Mouse (Mus musculus): ENCODE measurements around the gene Myh9. TPM values are rescaled to one million over a fixed set of nuclear protein-coding genes. Genes with fewer than 3 reads are reported as not detected.

Myh9 gene
- total RNA-seq, 2 experiments from 2014 or later: 105 to 110 TPM

DNA sequence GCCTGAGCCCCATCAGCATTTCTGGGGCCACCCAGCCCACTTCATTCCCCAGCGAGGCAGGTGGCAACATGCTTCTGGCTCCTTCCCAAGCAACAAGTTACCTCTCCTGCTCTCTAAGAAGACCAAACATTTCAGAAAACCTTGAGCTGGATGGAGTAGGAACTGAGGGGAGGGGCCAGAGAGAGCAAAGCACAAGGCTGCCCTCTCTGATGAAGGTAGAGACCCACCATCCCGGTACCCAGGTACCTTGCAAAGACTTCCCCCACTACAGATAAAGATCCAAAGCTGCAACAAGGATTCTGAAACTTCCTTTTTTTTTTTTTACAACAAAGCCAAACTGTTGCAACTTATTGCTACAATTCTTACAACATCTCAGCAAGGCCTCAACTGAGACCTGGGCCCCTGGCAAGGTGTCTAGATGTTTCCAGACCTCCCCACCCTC lies 10.8 kb downstream of the Myh9 start:
- intact Hi-C loops (cut with DNase I): no loop called here
- DNase-seq: no peak

DNA sequence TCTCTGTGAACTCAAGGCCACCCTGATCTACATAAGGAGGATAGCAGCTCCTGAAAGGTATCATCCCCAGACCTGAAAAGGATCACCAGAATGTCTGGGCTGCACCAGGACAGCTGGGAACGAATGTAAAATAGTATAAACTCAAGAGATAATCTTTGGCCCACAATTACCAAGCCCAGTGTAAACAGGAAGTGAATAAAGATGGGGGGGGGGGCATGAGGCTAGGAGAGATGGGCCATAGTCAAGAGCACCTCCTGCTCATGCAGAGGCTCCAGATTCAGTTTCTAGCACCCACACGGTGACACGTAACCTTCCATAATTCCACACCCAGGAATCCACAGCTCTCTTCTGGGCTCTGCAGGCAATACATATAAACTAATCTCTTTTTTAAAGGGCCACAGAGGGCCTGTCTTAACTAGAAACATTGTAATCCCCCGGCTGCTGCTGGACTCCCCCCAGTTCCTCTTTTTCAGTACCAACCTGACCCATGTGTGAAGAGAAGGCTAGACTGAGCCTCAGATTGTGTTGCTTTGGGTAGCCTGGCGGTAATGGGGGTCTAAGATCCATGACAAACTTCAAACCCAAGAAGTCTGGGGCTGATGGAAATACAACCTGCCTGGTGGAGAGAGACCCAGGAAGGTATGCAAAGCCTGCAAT lies 11.4 kb downstream of the Myh9 start:
- intact Hi-C loops (cut with DNase I): no loop called here
- DNase-seq: no peak

DNA sequence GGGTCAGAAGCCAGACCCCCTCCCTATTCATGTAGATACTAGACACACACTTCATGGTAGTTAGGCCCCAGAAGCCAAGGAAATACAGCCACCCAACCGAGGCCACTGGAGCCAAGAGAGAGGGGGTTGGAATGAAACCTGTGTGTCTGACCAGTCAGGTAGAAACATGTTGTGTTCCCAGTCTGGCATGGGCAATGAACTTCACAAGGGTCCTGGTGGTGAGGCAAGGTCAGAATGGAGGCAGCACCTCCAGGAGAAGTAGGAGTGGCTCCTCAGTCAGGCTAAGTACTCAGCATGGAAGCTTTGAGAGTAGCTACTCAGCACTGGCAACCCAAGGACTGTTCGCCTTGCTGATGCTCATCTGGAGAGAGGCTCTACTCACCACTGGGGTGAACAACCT lies 12.4 kb downstream of the Myh9 start:
- intact Hi-C loops (cut with DNase I): no loop called here
- DNase-seq: no peak

DNA sequence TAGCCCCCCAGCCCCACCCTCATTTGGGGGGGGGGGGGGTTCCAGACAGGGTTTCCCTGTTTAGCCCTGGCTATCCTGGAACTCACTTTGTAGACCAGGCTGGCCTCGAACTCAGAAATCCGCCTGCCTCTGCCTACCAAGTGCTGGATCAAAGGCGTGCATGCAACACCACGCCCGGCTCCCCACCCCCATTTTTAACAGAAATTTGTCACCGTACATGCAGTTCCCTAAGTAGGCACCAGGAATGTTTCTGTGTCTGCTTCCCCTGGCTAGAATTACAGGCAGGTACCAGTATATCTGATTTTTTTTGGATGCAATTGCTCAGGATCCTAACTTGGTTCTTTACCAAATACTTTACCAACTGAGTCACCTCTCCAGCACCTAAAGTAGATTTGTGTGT lies 13.1 kb downstream of the Myh9 start:
- no peak for DNase-seq
- intact Hi-C loops (cut with DNase I): no loop called here

DNA sequence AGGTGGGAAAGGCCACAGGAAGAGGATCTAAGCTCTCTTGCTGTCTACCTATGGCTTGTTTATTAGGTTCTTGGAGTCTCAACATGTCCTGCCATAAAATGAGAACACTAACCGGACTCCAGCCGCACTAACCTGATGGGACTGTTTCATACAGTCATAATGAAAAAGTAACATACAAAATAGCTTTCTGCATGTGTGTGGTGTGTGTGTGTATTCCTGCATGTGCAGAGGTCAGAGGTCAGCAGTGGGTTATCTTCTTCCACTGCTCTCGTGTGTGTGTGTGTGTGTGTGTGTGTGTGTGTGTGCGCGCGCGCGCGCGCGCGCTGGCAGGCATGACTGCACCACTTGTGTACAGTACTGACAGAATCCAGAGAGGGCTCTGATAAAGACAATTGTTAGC lies 13.7 kb downstream of the Myh9 start:
- intact Hi-C loops (cut with DNase I): no loop called here
- DNase-seq: no peak

DNA sequence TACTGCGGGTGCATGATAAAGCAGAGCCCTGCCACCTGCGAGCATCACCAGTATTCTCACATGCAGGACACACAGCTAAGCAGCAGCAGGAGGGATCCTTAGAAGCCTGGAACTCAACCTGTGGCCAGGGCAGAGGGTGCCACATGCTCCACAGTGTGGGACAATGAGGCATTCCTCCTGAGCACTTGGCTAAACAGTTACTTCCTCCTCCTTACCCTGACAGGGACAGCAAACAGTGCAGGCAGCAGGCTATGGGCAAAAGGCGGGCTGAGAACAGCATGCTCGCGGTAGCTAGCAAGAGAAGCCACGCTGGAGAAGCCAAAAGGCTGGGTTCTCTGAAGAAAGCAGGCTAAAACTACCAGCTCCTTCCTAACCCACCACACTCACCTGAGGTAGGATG lies 14.2 kb downstream of the Myh9 start:
- intact Hi-C loops (cut with DNase I): no loop called here
- no peak for DNase-seq

GRCm38 (mm10) chr15:77827379-77827778 lies 14.6 kb downstream of the Myh9 start:
- DNase-seq: no peak
- intact Hi-C loops (cut with DNase I): no loop called here

DNA sequence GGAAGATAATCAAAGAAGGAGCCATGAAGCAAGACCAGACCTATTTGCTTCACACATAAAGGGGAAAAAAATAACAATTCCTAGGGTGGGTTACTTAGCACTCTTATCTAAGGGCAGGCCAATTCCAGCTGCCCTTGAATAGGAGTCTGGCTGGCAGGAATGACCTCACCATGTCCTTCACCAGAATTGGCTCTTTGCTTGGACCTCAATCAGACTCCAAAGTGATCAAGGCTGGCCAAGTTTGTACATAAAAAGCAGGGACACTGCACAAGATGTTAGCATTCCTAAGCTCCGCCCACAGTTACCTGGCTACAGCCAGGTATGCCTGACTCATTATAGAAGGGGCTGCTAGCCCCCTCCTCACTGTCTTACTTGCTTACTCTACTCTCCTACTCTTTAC lies 16.6 kb downstream of the Myh9 start:
- intact Hi-C loops (cut with DNase I): no loop called here

GRCm38 (mm10) chr15:77824321-77824720 lies 17.7 kb downstream of the Myh9 start:
- intact Hi-C loops (cut with DNase I): no loop called here
- DNase-seq: no peak

More for the DNA sequence above, 16.6 kb downstream of the Myh9 start:
- no peak for DNase-seq

- no peak for DNase-seq
- intact Hi-C loops (cut with DNase I): no loop called here
Measured at GRCm38 (mm10) chr15:77823634-77824033, 18.3 kb downstream of the Myh9 start.

DNA sequence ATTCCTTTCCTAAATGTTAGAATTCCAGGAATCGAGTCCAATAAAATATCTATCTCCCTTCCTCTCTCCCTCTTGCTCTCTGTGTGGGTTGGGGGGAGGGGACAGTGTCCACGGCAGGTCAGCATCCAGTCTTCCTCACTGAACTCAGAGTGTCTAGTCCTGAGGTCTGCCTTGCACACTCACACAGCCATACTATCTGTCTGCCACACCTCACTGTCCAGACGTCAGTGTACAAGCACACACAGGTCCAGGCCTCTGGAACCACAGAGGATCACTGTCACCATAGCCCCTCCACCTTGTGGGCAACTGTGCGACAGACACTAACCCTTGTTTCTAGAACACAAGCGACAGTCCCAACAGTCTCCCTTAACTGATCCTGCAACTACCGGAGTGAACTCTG lies 18.8 kb downstream of the Myh9 start:
- DNase-seq: no peak
- intact Hi-C loops (cut with DNase I): no loop called here

DNA sequence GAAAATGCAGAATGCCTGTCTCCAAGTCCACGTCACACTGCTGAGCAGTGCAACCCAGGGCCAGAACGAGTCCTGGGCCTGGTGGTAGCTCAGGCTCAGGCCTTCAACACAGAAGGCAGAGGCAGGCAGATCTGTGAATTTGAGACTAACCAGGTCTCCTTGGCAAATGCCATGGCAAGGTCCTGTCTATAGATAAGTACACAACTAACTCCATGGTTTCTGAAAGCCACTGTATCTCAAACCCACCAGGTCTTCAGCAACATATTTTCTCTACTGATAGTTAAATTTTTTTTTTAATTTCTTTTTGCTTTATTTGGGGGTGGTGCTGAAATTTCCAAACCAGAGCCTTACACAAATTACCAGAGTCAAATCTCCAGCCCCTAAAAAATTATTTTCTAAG lies 19.3 kb downstream of the Myh9 start:
- intact Hi-C loops (cut with DNase I): no loop called here
- DNase-seq: no peak

GRCm38 (mm10) chr15:77822057-77822466 lies 19.9 kb downstream of the Myh9 start:
- no peak for DNase-seq
- intact Hi-C loops (cut with DNase I): no loop called here

- no peak for DNase-seq
- intact Hi-C loops (cut with DNase I): loop anchor here (2.0 kb wide), 1 partner anchor 15 kb away; no protein-coding TSS in a partner anchor
Measured at GRCm38 (mm10) chr15:77821424-77821823, 20.6 kb downstream of the Myh9 start.

- intact Hi-C loops (cut with DNase I): loop anchor here (2.0 kb wide), 1 partner anchor 16 kb away; no protein-coding TSS in a partner anchor
- DNase-seq: no peak
Measured at GRCm38 (mm10) chr15:77820480-77821163, 21.4 kb downstream of the Myh9 start.

- intact Hi-C loops (cut with DNase I): loop anchor here (2.0 kb wide), 2 partner anchors 17 to 19 kb away; no protein-coding TSS in a partner anchor
- peak; percentile 76 to 81 for DNase-seq
Measured at GRCm38 (mm10) chr15:77819894-77820387, 22.0 kb downstream of the Myh9 start.

GRCm38 (mm10) chr15:77818556-77819158 lies 23.3 kb downstream of the Myh9 start:
- no peak for DNase-seq
- intact Hi-C loops (cut with DNase I): loop anchor here (2.0 kb wide), 1 partner anchor 18 kb away; no protein-coding TSS in a partner anchor

DNA sequence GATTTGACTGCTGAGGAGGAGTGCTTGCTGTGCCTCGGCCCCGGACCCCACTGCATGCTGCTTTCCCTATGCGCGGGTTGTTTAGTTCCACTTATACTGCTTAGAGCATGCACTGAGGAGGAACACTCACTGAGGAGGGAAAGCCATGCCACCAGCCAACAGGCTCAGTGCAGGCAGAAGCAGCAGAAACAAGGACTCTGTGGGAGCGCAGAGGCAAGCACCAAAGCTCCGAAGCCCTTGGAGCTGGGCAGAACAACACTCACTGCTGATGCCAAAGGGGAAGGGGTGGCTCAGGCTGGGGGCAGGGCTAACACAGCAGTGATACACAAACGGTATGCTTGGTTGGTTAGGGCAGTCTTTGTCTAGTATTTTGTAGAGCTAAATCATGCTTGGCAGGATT lies 24.6 kb downstream of the Myh9 start:
- DNase-seq: no peak
- intact Hi-C loops (cut with DNase I): no loop called here

GRCm38 (mm10) chr15:77816601-77816950 lies 25.4 kb downstream of the Myh9 start:
- intact Hi-C loops (cut with DNase I): no loop called here
- DNase-seq: no peak

GRCm38 (mm10) chr15:77815867-77816600 lies 25.9 kb downstream of the Myh9 start:
- DNase-seq: peak; percentile 55 to 68
- intact Hi-C loops (cut with DNase I): no loop called here
